Mouse (Mus musculus) skeletal muscle tissue, postnatal 0 days (tissue): ENCODE data around the gene Gm10436. TPM values are rescaled to one million over a fixed set of nuclear protein-coding genes. Genes with fewer than 3 reads are reported as not detected.

Experiments
- polyA plus RNA-seq: library from polyadenylated mRNA; unstranded; fragments of >200 nt; fragmentation: Nextera tagmentation; extraction: Ambion mirVana; gene quantifications from 2 replicates; pipeline ENCODE4 v1.2.1, GENCODE M21; 2015

Gm10436 gene
- polyA plus RNA-seq, result not detected in 2 replicates

GRCm38 (mm10) chr12:88182008-88182407 lies at the start of gene Gm10436:
Gm10436 (minus strand) TSS chr12:88182108.

Other genes with a start within 250 kb of the Gm10436 start
- gene Gm2042, start 228.0 kb downstream of the Gm10436 start, polyA plus RNA-seq, result not detected in 2 replicates
- not detected in 2 replicates for gene Gm2075, start 170.3 kb downstream of the Gm10436 start, polyA plus RNA-seq
- not detected in 2 replicates for gene Gm6803, start 163.3 kb downstream of the Gm10436 start, polyA plus RNA-seq
- gene Gm2056, start 155.1 kb downstream of the Gm10436 start, polyA plus RNA-seq, result not detected in 2 replicates
- gene Gm16368, start 98.4 kb downstream of the Gm10436 start, polyA plus RNA-seq, result not detected in 2 replicates
- gene Gm8332, start 68.0 kb upstream of the Gm10436 start, polyA plus RNA-seq, result not detected in 2 replicates
- gene Gm5662, start 92.4 kb upstream of the Gm10436 start, polyA plus RNA-seq, result not detected in 2 replicates
- not detected in 2 replicates for gene Gm5039, start 141.9 kb upstream of the Gm10436 start, polyA plus RNA-seq
- gene Adck1, start 178.4 kb upstream of the Gm10436 start, polyA plus RNA-seq, result 10.6 and 11.8 TPM in 2 replicates